Mouse (Mus musculus) MEL (cell line): ENCODE data around the gene Slc25a47. TPM values are rescaled to one million over a fixed set of nuclear protein-coding genes. Genes with fewer than 3 reads are reported as not detected.

Experiments used
- DNase-seq: peaks from one replicate; pipeline ENCODE4 v3.0.0; 2011; ENCODE audit warnings: low read depth, low spot score
- H3K27ac ChIP-seq: 2 replicates; pipeline ENCODE4 v1.5.1; 2012; ENCODE audit warnings: low read depth, mild to moderate bottlenecking, control low read depth, low read length, moderate library complexity; ENCODE audit not compliant: control insufficient read depth
- H3K27me3 ChIP-seq, 2 experiments: fragments of 150-350 bp in 1 of 2; sonication (generic) in 1 of 2; 2 replicates each; pipeline ENCODE4 v1.6.1; 2012; ENCODE audit warnings: low read length in 2 of 2, mild to moderate bottlenecking in 2 of 2, improper control_type of control experiment in 1 of 2, moderate library complexity in 1 of 2; ENCODE audit not compliant: insufficient read depth in 2 of 2, control insufficient read depth in 1 of 2
- H3K36me3 ChIP-seq, 2 experiments: 2 replicates each; pipeline ENCODE4 v1.6.1; 2012 to 2014; ENCODE audit warnings: low read length in 2 of 2, improper control_type of control experiment in 1 of 2, inconsistent platforms in 1 of 2, mild to moderate bottlenecking in 1 of 2; ENCODE audit not compliant: insufficient read depth in 2 of 2, control insufficient read depth in 1 of 2
- H3K4me1 ChIP-seq, 2 experiments: fragments of 150-350 bp in 1 of 2; sonication (generic) in 1 of 2; 2 replicates each; pipeline ENCODE4 v1.6.1; 2012; ENCODE audit warnings: low read length in 2 of 2, improper control_type of control experiment in 1 of 2, mild to moderate bottlenecking in 1 of 2; ENCODE audit not compliant: insufficient read depth in 2 of 2, control insufficient read depth in 1 of 2
- H3K4me3 ChIP-seq, 2 experiments: fragments of 150-350 bp in 1 of 2; sonication (generic) in 1 of 2; 2 replicates each; pipeline ENCODE4 v1.5.1; 2012; ENCODE audit warnings: low read depth in 2 of 2, low read length in 2 of 2, mild to moderate bottlenecking in 2 of 2, moderate library complexity in 2 of 2, control low read depth in 1 of 2, improper control_type of control experiment in 1 of 2; ENCODE audit not compliant: control insufficient read depth in 1 of 2, insufficient read depth in 1 of 2
- H3K79me2 ChIP-seq: 2 replicates; pipeline ENCODE4 v1.6.1; 2012; ENCODE audit warnings: mild to moderate bottlenecking, low read length, moderate library complexity; ENCODE audit not compliant: control insufficient read depth, poor library complexity, insufficient read depth
- H3K9ac ChIP-seq: 2 replicates; pipeline ENCODE4 v1.6.1; 2012; ENCODE audit warnings: low read depth, mild to moderate bottlenecking, control low read depth, low read length, moderate library complexity; ENCODE audit not compliant: control insufficient read depth, poor library complexity, severe bottlenecking
- H3K9me3 ChIP-seq: fragments of 150-350 bp; sonication (generic); replicated peaks from 2 replicates; pipeline ENCODE4 v1.6.1; 2012; ENCODE audit warnings: mild to moderate bottlenecking, low read length, improper control_type of control experiment, moderate library complexity; ENCODE audit not compliant: insufficient read depth
- BHLHE40 ChIP-seq: IDR thresholded peaks from 2 replicates; pipeline ENCODE4 v1.6.1; 2012; ENCODE audit warnings: low read depth, mild to moderate bottlenecking, inconsistent platforms, low read length, improper control_type of control experiment, borderline replicate concordance
- CHD1 ChIP-seq: IDR thresholded peaks from 2 replicates; pipeline ENCODE4 v1.6.1; 2012; ENCODE audit warnings: low read depth, mild to moderate bottlenecking, inconsistent platforms, low read length, improper control_type of control experiment
- CTCF ChIP-seq, 3 experiments: IDR thresholded peaks in 2 of 3; conservative IDR thresholded peaks in 1 of 3; 2 replicates each; pipeline ENCODE4 v1.5.1; 2011 to 2012; ENCODE audit warnings: low read length in 3 of 3, low read depth in 2 of 3, mild to moderate bottlenecking in 2 of 3, improper control_type of control experiment in 1 of 3, inconsistent platforms in 1 of 3, mixed read lengths in 1 of 3, moderate library complexity in 1 of 3; ENCODE audit not compliant: control insufficient read depth in 1 of 3, insufficient read depth in 1 of 3, poor library complexity in 1 of 3, severe bottlenecking in 1 of 3
- E2F4 ChIP-seq: IDR thresholded peaks from 2 replicates; pipeline ENCODE4 v1.6.1; 2011; ENCODE audit warnings: low read depth, low read length, improper control_type of control experiment, borderline replicate concordance
- ELF1 ChIP-seq: IDR thresholded peaks from 2 replicates; pipeline ENCODE4 v1.6.1; 2014; ENCODE audit warnings: low read depth, mild to moderate bottlenecking, inconsistent platforms, low read length, improper control_type of control experiment, moderate library complexity
- EP300 ChIP-seq, 2 experiments: IDR thresholded peaks; 2 replicates each; pipeline ENCODE4 v1.6.1; 2011; ENCODE audit warnings: improper control_type of control experiment in 2 of 2, low read length in 2 of 2, low read depth in 1 of 2, mild to moderate bottlenecking in 1 of 2
- ETS1 ChIP-seq: IDR thresholded peaks from 2 replicates; pipeline ENCODE4 v1.6.1; 2012; ENCODE audit warnings: low read depth, mild to moderate bottlenecking, inconsistent platforms, low read length, improper control_type of control experiment, moderate library complexity
- GABPA ChIP-seq: IDR thresholded peaks from 2 replicates; pipeline ENCODE4 v1.6.1; 2012; ENCODE audit warnings: low read depth, mild to moderate bottlenecking, inconsistent platforms, low read length, improper control_type of control experiment, moderate library complexity
- HCFC1 ChIP-seq: IDR thresholded peaks from 2 replicates; pipeline ENCODE4 v1.6.1; 2012; ENCODE audit warnings: low read depth, mild to moderate bottlenecking, inconsistent platforms, low read length, improper control_type of control experiment, moderate library complexity
- JUND ChIP-seq: IDR thresholded peaks from 2 replicates; pipeline ENCODE4 v1.6.1; 2011; ENCODE audit warnings: low read depth, mild to moderate bottlenecking, improper control_type of control experiment, low read length
- KAT2A ChIP-seq: conservative IDR thresholded peaks from 2 replicates; pipeline ENCODE4 v1.6.1; 2012; ENCODE audit warnings: low read depth, low read length, improper control_type of control experiment, inconsistent platforms
- MAFK ChIP-seq: IDR thresholded peaks from 2 replicates; pipeline ENCODE4 v1.6.1; 2011; ENCODE audit warnings: low read depth, mild to moderate bottlenecking, low read length, improper control_type of control experiment, borderline replicate concordance
- MAX ChIP-seq: IDR thresholded peaks from 2 replicates; pipeline ENCODE4 v1.6.1; 2011; ENCODE audit warnings: low read length, improper control_type of control experiment
- MAZ ChIP-seq: IDR thresholded peaks from 2 replicates; pipeline ENCODE4 v1.6.1; 2012; ENCODE audit warnings: low read depth, mild to moderate bottlenecking, inconsistent platforms, low read length, improper control_type of control experiment
- MEF2A ChIP-seq: IDR thresholded peaks from 2 replicates; pipeline ENCODE4 v1.6.1; 2014; ENCODE audit warnings: low read depth, mild to moderate bottlenecking, inconsistent platforms, low read length, improper control_type of control experiment; ENCODE audit not compliant: poor library complexity, insufficient replicate concordance, severe bottlenecking; ENCODE audit errors: extremely low read depth
- MXI1 ChIP-seq: IDR thresholded peaks from 2 replicates; pipeline ENCODE4 v1.6.1; 2011; ENCODE audit warnings: mild to moderate bottlenecking, low read depth, low read length, improper control_type of control experiment
- MYB ChIP-seq: IDR thresholded peaks from 2 replicates; pipeline ENCODE4 v1.6.1; 2011; ENCODE audit warnings: mild to moderate bottlenecking, low read depth, low read length, improper control_type of control experiment
- MYC ChIP-seq: IDR thresholded peaks from 2 replicates; pipeline ENCODE4 v1.6.1; 2011; ENCODE audit warnings: low read depth, mild to moderate bottlenecking, low read length, improper control_type of control experiment, moderate library complexity
- NELFE ChIP-seq: IDR thresholded peaks from 2 replicates; pipeline ENCODE4 v1.6.1; 2011; ENCODE audit warnings: low read depth, low read length, improper control_type of control experiment
- NRF1 ChIP-seq: IDR thresholded peaks from 2 replicates; pipeline ENCODE4 v1.6.1; 2014; ENCODE audit warnings: low read depth, mild to moderate bottlenecking, inconsistent platforms, low read length, improper control_type of control experiment, moderate library complexity; ENCODE audit not compliant: poor library complexity, insufficient read depth, severe bottlenecking
- POLR2A ChIP-seq, 2 experiments: IDR thresholded peaks; 2 replicates each; pipeline ENCODE4 v1.6.1; 2011 to 2012; ENCODE audit warnings: low read length in 2 of 2, mild to moderate bottlenecking in 2 of 2, control low read depth in 1 of 2, improper control_type of control experiment in 1 of 2, low read depth in 1 of 2, moderate library complexity in 1 of 2; ENCODE audit not compliant: control insufficient read depth in 1 of 2, insufficient read depth in 1 of 2, poor library complexity in 1 of 2
- POLR2AphosphoS2 ChIP-seq: IDR thresholded peaks from 2 replicates; pipeline ENCODE4 v1.6.1; 2011; ENCODE audit warnings: low read length, improper control_type of control experiment
- POLR2AphosphoS5 ChIP-seq: IDR thresholded peaks from 2 replicates; pipeline ENCODE4 v1.6.1; 2012; ENCODE audit warnings: low read depth, borderline replicate concordance, mild to moderate bottlenecking, inconsistent platforms, low read length, moderate library complexity, mixed read lengths
- RAD21 ChIP-seq: IDR thresholded peaks from 2 replicates; pipeline ENCODE4 v1.6.1; 2011; ENCODE audit warnings: mild to moderate bottlenecking, low read depth, low read length, improper control_type of control experiment
- RCOR1 ChIP-seq: IDR thresholded peaks from 2 replicates; pipeline ENCODE4 v1.6.1; 2012; ENCODE audit warnings: low read depth, mild to moderate bottlenecking, inconsistent platforms, low read length, improper control_type of control experiment
- SIN3A ChIP-seq: IDR thresholded peaks from 2 replicates; pipeline ENCODE4 v1.6.1; 2012; ENCODE audit warnings: low read length, improper control_type of control experiment, inconsistent platforms
- SMC3 ChIP-seq: IDR thresholded peaks from 2 replicates; pipeline ENCODE4 v1.6.1; 2011; ENCODE audit warnings: low read depth, low read length, improper control_type of control experiment
- TAL1 ChIP-seq: IDR thresholded peaks from 2 replicates; pipeline ENCODE4 v1.6.1; 2012; ENCODE audit warnings: mild to moderate bottlenecking, inconsistent platforms, low read length, moderate library complexity, mixed read lengths
- TBP ChIP-seq: IDR thresholded peaks from 2 replicates; pipeline ENCODE4 v1.8.0; 2011; ENCODE audit warnings: low read depth, low read length, improper control_type of control experiment
- TCF12 ChIP-seq: IDR thresholded peaks from 2 replicates; pipeline ENCODE4 v1.6.1; 2014; ENCODE audit warnings: low read depth, mild to moderate bottlenecking, inconsistent platforms, low read length, improper control_type of control experiment, moderate library complexity
- USF1 ChIP-seq: IDR thresholded peaks from 2 replicates; pipeline ENCODE4 v1.6.1; 2014; ENCODE audit warnings: low read depth, mild to moderate bottlenecking, inconsistent platforms, low read length, improper control_type of control experiment, moderate library complexity
- USF2 ChIP-seq, 2 experiments: IDR thresholded peaks; 2 replicates each; pipeline ENCODE4 v1.6.1; 2011 to 2012; ENCODE audit warnings: improper control_type of control experiment in 2 of 2, low read length in 2 of 2, borderline replicate concordance in 1 of 2, inconsistent platforms in 1 of 2, low read depth in 1 of 2, mild to moderate bottlenecking in 1 of 2; ENCODE audit not compliant: insufficient read depth in 1 of 2
- ZC3H11A ChIP-seq: IDR thresholded peaks from 2 replicates; pipeline ENCODE4 v1.6.1; 2012; ENCODE audit warnings: low read depth, mild to moderate bottlenecking, inconsistent platforms, low read length, improper control_type of control experiment
- ZKSCAN1 ChIP-seq: IDR thresholded peaks from 2 replicates; pipeline ENCODE4 v1.6.1; 2012; ENCODE audit warnings: low read depth, mild to moderate bottlenecking, inconsistent platforms, low read length, improper control_type of control experiment, moderate library complexity
- ZMIZ1 ChIP-seq: IDR thresholded peaks from 2 replicates; pipeline ENCODE4 v1.6.1; 2012; ENCODE audit warnings: low read depth, mild to moderate bottlenecking, inconsistent platforms, low read length, improper control_type of control experiment, moderate library complexity
- ZNF384 ChIP-seq: IDR thresholded peaks from 2 replicates; pipeline ENCODE4 v1.6.1; 2012; ENCODE audit warnings: low read depth, mild to moderate bottlenecking, inconsistent platforms, low read length, improper control_type of control experiment
- polyA plus RNA-seq, 2 experiments: library from polyadenylated mRNA; stranded (reverse) in 1 of 2; unstranded in 1 of 2; fragments of >175 nt in 1 of 2; fragments of >200 nt in 1 of 2; gene quantifications; 2 replicates each; pipeline versions ENCODE4 v1.2.1 to v1.2.4; 2012; ENCODE audit warnings: low replicate concordance in 2 of 2, low read depth in 1 of 2; ENCODE audit not compliant: insufficient read length in 2 of 2, insufficient read depth in 1 of 2, missing spikeins in 1 of 2
- total RNA-seq: library from RNA; depleted of rRNA; stranded (reverse); fragments of 300-350 nt; gene quantifications from 2 replicates; pipeline ENCODE4 v1.2.3, GENCODE M21; 2012

The Slc25a47 gene
- total and polyA plus RNA-seq, 3 experiments = 15.6 to 17.9 TPM; not detected in 1

GRCm38 (mm10) chr12:108794078-108794711 lies 41.7 kb upstream of the Slc25a47 start:
- H3K9ac ChIP-seq = peak overlapping the region; percentile 96
- no peaks in the 10 kb centered on the region for H3K27me3 ChIP-seq
- peak overlapping the region; percentile 75 to 95 for H3K4me3 ChIP-seq
- peak overlapping the region; percentile 98 for H3K27ac ChIP-seq
- peaks cover 84% of the 10 kb centered on the region for H3K79me2 ChIP-seq
- DNase-seq = peak; percentile 90
- H3K36me3 ChIP-seq = peaks cover 2 to 50% of the 10 kb centered on the region in 2 experiments
- no peaks in the 10 kb centered on the region for H3K9me3 ChIP-seq
- H3K4me1 ChIP-seq = peaks cover 15 to 20% of the 10 kb centered on the region in 2 experiments
- TF ChIP-seq NELFE = no peak
- TF ChIP-seq CHD1 = no peak
- TF ChIP-seq ELF1 = 0 out of 2 replicates have a peak, but pooled peaks have one; percentile 28
- TF ChIP-seq RCOR1 = no peak
- peak; percentile 60; the same call in 1 of the 2 replicates for TF ChIP-seq MAZ
- peak; percentile 79 for TF ChIP-seq SIN3A
- peak; percentile 78 for TF ChIP-seq MXI1
- no peak for TF ChIP-seq POLR2AphosphoS5
- TF ChIP-seq ZNF384 = no peak
- no peak for TF ChIP-seq MAFK
- no peak for TF ChIP-seq JUND
- TF ChIP-seq TCF12 = peak; percentile 54; the same call in 1 of the 2 replicates
- no peak for TF ChIP-seq USF1
- TF ChIP-seq KAT2A = no peak; the same call in 1 of the 2 replicates
- TF ChIP-seq MAX = no peak
- 0 out of 2 replicates have a peak, but pooled peaks have one; percentile 37 for TF ChIP-seq NRF1
- no peak for TF ChIP-seq MEF2A
- no peak for TF ChIP-seq POLR2AphosphoS2
- no peak for TF ChIP-seq E2F4
- TF ChIP-seq CTCF (IDR thresholded peaks at IDR 0.05 in 2 of 3, conservative IDR thresholded peaks at IDR 0.05 in 1 of 3; ENCODE audit: control insufficient read depth in 1 of 3, insufficient read depth in 1 of 3, low read depth in 2 of 3, low read length in 3 of 3, poor library complexity in 1 of 3, severe bottlenecking in 1 of 3) = no peak
- TF ChIP-seq USF2 (IDR thresholded peaks at IDR 0.05; ENCODE audit: borderline replicate concordance in 1 of 2, insufficient read depth in 1 of 2, low read depth in 1 of 2, low read length in 2 of 2) = no peak
- TF ChIP-seq MYB = no peak
- TF ChIP-seq TBP = no peak
- TF ChIP-seq HCFC1 = peak; percentile 83
- TF ChIP-seq BHLHE40 = no peak
- TF ChIP-seq ZC3H11A = peak; percentile 28; the same call in 1 of the 2 replicates
- TF ChIP-seq SMC3 = no peak
- TF ChIP-seq ZMIZ1 = no peak
- no peak for TF ChIP-seq TAL1
- TF ChIP-seq RAD21 = no peak
- TF ChIP-seq ZKSCAN1 = no peak
- peak; percentile 9; the same call in 1 of the 2 replicates for TF ChIP-seq MYC
- no peak for TF ChIP-seq GABPA
- TF ChIP-seq ETS1 = peak; percentile 35; the same call in 1 of the 2 replicates
- peak in 1 of 2 experiments; percentile 29; a peak in 3 of 4 replicates for TF ChIP-seq POLR2A (IDR thresholded peaks at IDR 0.05; ENCODE audit: control insufficient read depth in 1 of 2, insufficient read depth in 1 of 2, low read depth in 1 of 2, low read length in 2 of 2, poor library complexity in 1 of 2)
- no peak; a peak in 1 of 4 replicates for TF ChIP-seq EP300 (IDR thresholded peaks at IDR 0.05; ENCODE audit: low read depth in 1 of 2, low read length in 2 of 2)
